Mouse (Mus musculus): Measurements from ENCODE around the gene Asb13. TPM values are rescaled to one million over a fixed set of nuclear protein-coding genes. Genes with fewer than 3 reads are reported as not detected.
A peak's percentile ranks its signal among the peaks of the same experiment; 100 is the strongest.

Gene Asb13
- polyA plus RNA-seq, 1 experiment from 2014 or later, result 12.9 TPM

DNA sequence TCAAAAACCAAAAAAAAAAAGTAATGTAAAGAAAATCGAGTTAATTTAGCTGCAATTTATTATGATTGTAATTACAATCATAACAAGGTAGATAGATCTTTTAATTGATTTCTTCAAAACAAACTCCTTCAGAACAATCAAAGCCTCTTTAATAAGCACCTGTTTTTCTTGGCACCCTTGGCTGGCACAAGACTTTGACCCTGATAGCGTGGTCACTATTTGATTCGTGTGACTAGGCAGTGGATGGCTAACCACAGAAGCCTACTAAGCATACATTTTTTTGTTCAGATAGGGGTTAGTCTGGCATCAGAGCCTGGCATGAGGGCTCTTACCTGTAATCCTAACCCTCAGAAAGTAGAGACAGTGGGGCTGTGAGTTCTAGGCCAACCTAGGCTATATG is 1.2 kb downstream of the Asb13 start:
- ATAC-seq (ENCODE audit: insufficient number of reproducible peaks, insufficient read depth, low FRiP score, low TSS enrichment, low read depth), result no peak
- no peaks in the 10 kb centered on the region for H3K9me3 ChIP-seq
- no peaks in the 10 kb centered on the region for H3K27me3 ChIP-seq
- H3K4me3 ChIP-seq (replicated peaks), result no peak overlapping the region
- H3K4me2 ChIP-seq, result no peak overlapping the region
- H3K36me3 ChIP-seq, result no peaks in the 10 kb centered on the region
- H3K27ac ChIP-seq, result no peak overlapping the region
- H3K4me1 ChIP-seq (replicated peaks), result 0 out of 2 replicates have a peak, but pooled peaks cover 3% of the 10 kb centered on the region
- WGBS, result 90% methylated on average over 3 of the region's 3 CpGs
- no peak overlapping the region for H3K9ac ChIP-seq (replicated peaks)

DNA sequence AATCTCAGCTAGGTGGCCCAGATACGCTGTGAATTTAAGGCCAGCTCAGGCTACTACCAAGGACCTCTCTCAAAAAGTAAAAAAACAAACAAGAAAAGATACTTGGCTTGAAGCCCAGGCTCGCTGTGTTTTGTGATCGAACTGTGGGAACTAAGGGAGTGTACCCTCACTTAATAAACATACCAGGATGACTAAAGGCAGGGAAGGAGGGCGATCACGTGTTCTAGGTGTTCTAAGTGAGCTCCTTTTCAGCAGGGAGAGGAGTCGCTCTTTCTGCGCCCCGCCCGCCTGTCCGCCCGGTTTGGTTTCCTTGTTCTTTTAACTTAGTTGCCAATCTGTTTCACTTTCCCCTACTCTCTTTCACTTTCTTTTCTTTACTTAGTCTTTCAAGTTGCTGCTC is 3.0 kb downstream of the Asb13 start:
- 63% methylated on average over 11 of the region's 11 CpGs for WGBS
- no peak overlapping the region for H3K4me2 ChIP-seq
- H3K27me3 ChIP-seq, result no peaks in the 10 kb centered on the region
- 0 out of 2 replicates have a peak, but pooled peaks cover 3% of the 10 kb centered on the region for H3K4me1 ChIP-seq (replicated peaks)
- H3K4me3 ChIP-seq (replicated peaks), result no peak overlapping the region
- H3K36me3 ChIP-seq, result no peaks in the 10 kb centered on the region
- no peaks in the 10 kb centered on the region for H3K9me3 ChIP-seq
- H3K27ac ChIP-seq, result no peak overlapping the region
- no peak for ATAC-seq (ENCODE audit: insufficient number of reproducible peaks, insufficient read depth, low FRiP score, low TSS enrichment, low read depth)
- H3K9ac ChIP-seq (replicated peaks), result no peak overlapping the region

DNA sequence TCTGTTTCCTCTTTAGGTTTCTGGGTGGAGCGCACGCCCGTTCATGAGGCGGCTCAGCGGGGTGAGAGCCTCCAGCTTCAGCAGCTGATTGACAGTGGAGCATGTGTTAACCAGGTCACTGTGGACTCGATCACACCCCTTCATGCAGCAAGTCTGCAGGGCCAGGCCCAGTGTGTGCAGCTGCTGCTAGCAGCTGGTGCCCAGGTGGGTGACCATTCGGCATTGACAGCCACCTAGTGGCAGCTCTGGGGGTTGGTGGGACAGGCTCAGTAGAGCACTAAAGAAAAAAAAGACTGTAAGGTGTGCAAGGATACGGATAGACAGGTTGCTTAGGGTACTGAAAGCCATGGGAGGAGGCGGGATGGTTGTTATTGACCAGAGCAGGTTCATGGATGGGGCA is 8.2 kb downstream of the Asb13 start:
- H3K4me2 ChIP-seq, result no peak overlapping the region
- peaks cover 18% of the 10 kb centered on the region for H3K36me3 ChIP-seq
- H3K27ac ChIP-seq, result no peak overlapping the region
- ATAC-seq (ENCODE audit: insufficient number of reproducible peaks, insufficient read depth, low FRiP score, low TSS enrichment, low read depth), result no peak; the same call in 1 of the 2 replicates
- no peaks in the 10 kb centered on the region for H3K4me1 ChIP-seq (replicated peaks)
- no peak overlapping the region for H3K9ac ChIP-seq (replicated peaks)
- H3K27me3 ChIP-seq, result no peaks in the 10 kb centered on the region
- WGBS, result 67% methylated on average over 9 of the region's 9 CpGs
- no peaks in the 10 kb centered on the region for H3K9me3 ChIP-seq
- H3K4me3 ChIP-seq (replicated peaks), result no peak overlapping the region

DNA sequence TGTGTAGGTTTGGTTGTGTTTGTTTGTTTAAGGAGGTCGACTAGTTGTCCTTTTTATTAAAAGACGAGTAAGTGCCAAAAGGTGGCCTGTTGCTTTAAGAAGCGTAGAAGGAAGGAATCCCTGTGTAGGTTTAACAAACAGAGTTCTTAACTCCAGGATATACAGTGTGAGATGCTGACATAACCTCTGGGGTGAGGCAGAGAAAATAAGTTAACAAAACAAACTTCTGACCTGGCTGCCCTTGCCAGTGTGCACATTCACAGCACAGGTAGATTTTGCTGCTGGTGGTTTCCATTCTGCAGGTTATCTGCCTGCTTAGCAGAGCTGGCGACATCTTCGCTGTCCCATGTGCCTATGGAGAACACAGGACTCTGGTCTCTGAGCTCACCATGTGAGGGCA is 8.7 kb downstream of the Asb13 start:
- no peak for ATAC-seq (ENCODE audit: insufficient number of reproducible peaks, insufficient read depth, low FRiP score, low TSS enrichment, low read depth)
- 87% methylated on average over 5 of the region's 5 CpGs for WGBS
- H3K4me2 ChIP-seq, result no peak overlapping the region
- H3K9me3 ChIP-seq, result no peaks in the 10 kb centered on the region
- no peak overlapping the region for H3K9ac ChIP-seq (replicated peaks)
- no peak overlapping the region for H3K27ac ChIP-seq
- H3K27me3 ChIP-seq, result no peaks in the 10 kb centered on the region
- H3K36me3 ChIP-seq, result peaks cover 18% of the 10 kb centered on the region
- H3K4me1 ChIP-seq (replicated peaks), result no peaks in the 10 kb centered on the region
- H3K4me3 ChIP-seq (replicated peaks), result no peak overlapping the region

DNA sequence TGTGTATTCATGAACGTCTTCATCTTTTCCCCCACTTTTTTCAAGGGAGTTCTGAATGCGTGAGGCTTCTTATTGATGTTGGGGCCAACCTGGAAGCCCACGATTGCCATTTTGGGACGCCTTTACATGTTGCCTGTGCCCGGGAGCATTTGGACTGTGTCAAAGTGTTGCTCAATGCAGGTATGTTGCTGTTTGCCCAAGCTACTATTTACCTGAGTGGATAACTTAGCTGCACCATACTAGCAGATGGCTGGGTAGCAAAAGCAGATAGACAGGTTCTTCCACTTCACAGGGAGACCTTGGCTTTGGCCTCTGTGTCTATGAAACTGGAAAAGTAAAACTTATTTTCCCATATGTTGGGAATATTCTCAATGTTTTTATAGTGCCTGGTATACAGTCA is 11.0 kb downstream of the Asb13 start:
- ATAC-seq (ENCODE audit: insufficient number of reproducible peaks, insufficient read depth, low FRiP score, low TSS enrichment, low read depth), result no peak
- Histone ChIP-seq H3K9me3 (no peaks in the 10 kb centered on the region), H3K4me2 (no peak overlapping the region), H3K27me3 (no peaks in the 10 kb centered on the region), H3K36me3 (peaks cover 26% of the 10 kb centered on the region), H3K4me1 (replicated peaks) (no peaks in the 10 kb centered on the region), H3K9ac (replicated peaks) (no peak overlapping the region), H3K27ac (no peak overlapping the region), H3K4me3 (replicated peaks) (no peak overlapping the region)
- WGBS, result 94% methylated on average over 5 of the region's 5 CpGs

DNA sequence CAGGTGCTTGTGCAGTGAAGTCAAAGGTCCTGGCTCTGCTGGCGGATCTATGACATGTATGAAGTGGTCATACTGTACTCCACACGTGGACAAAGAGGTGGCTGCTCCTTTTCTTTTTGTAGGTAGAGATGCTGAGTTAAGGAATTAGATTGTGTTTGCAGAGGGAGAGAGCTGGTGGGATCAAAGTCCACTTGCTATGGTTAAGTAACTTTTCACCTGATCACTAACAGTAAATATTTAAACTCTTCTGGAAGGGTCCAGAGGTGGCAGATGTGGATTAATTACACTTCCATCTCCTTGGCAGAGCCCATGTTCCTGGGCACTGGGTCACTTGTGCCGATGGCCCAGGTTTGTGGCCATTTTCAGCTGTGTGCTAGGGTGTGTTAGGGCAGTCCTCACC is 12.1 kb downstream of the Asb13 start:
- WGBS, result 90% methylated on average over 3 of the region's 3 CpGs
- no peak for ATAC-seq (ENCODE audit: insufficient number of reproducible peaks, insufficient read depth, low FRiP score, low TSS enrichment, low read depth)

DNA sequence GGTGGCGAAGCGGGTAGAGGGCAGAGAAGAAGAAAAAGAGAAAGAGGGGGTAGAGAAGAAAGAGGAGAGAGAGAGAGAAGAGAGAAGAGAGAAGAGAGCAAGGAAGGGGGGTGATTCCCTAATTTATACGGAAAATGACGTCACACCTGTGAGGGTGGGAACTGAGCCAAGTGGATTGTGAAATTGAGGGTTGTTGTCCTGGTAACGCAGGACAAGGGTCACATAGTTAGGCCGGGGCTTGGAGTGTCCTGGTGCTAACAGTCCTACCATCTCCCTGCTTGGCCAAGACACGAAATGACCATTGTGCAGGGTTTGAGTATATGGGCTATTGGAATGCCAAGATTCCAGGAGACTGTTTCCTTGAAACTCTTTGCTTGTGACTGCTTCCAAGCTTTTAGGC is 12.7 kb downstream of the Asb13 start:
- no peak for ATAC-seq (ENCODE audit: insufficient number of reproducible peaks, insufficient read depth, low FRiP score, low TSS enrichment, low read depth)
- H3K4me3 ChIP-seq (replicated peaks), result no peak overlapping the region
- WGBS, result 96% methylated on average over 7 of the region's 7 CpGs
- H3K9me3 ChIP-seq, result no peaks in the 10 kb centered on the region
- H3K27me3 ChIP-seq, result no peaks in the 10 kb centered on the region
- H3K27ac ChIP-seq, result no peak overlapping the region
- peaks cover 38% of the 10 kb centered on the region for H3K36me3 ChIP-seq
- no peaks in the 10 kb centered on the region for H3K4me1 ChIP-seq (replicated peaks)
- no peak overlapping the region for H3K9ac ChIP-seq (replicated peaks)
- H3K4me2 ChIP-seq, result no peak overlapping the region

More for the DNA sequence above, 12.1 kb downstream of the Asb13 start:
- Histone ChIP-seq H3K9ac (replicated peaks) (no peak overlapping the region), H3K9me3 (no peaks in the 10 kb centered on the region), H3K27ac (no peak overlapping the region), H3K27me3 (no peaks in the 10 kb centered on the region), H3K4me1 (replicated peaks) (no peaks in the 10 kb centered on the region), H3K4me3 (replicated peaks) (no peak overlapping the region), H3K4me2 (no peak overlapping the region), H3K36me3 (peaks cover 36% of the 10 kb centered on the region)

DNA sequence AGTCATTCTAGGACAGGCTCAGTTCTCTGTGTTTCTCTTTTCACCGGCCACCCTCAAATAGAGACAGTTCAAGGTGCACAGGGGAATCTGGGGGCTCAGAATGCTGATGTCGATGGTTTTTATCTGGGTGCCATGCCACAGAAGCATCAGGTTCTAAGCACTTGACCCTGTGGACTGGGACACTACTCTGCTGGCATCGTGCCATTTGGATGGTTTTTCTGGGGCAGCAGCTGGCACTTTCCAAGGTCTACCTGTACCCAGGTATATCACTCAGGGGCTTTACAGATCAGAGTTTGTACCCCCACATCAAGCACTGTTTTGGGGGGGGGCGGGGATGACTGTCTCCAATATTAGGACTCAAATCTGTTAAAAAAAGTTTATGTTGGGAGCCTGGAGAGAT is 16.7 kb downstream of the Asb13 start:
- no peaks in the 10 kb centered on the region for H3K9me3 ChIP-seq
- H3K36me3 ChIP-seq, result peaks cover 48% of the 10 kb centered on the region
- H3K4me2 ChIP-seq, result no peak overlapping the region
- H3K27ac ChIP-seq, result no peak overlapping the region
- ATAC-seq (ENCODE audit: insufficient number of reproducible peaks, insufficient read depth, low FRiP score, low TSS enrichment, low read depth), result no peak
- 83% methylated on average over 4 of the region's 4 CpGs for WGBS
- H3K9ac ChIP-seq (replicated peaks), result no peak overlapping the region
- no peak overlapping the region for H3K4me3 ChIP-seq (replicated peaks)
- H3K27me3 ChIP-seq, result no peaks in the 10 kb centered on the region
- no peaks in the 10 kb centered on the region for H3K4me1 ChIP-seq (replicated peaks)

DNA sequence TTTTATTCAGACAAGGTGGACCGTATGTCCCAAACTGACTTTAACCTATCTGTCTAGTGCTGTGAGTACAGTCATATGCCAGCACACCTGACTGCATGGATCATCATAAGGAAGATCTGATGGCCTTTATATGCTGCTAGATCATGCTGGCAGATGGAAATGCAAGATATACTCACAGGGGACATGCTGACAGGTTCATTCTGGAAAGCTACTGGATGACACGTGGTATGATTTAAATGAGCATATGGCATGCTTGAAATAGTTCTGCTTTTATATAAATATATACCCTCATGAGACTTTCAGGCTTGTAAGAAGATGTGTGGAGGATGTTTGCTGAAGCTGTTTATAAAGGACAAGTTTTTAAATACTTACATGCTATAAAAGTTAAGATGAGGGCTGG is 20.6 kb downstream of the Asb13 start:
- 85% methylated on average over 2 of the region's 2 CpGs for WGBS
- no peak overlapping the region for H3K4me3 ChIP-seq (replicated peaks)
- no peak overlapping the region for H3K4me2 ChIP-seq
- no peak overlapping the region for H3K27ac ChIP-seq
- H3K27me3 ChIP-seq, result no peaks in the 10 kb centered on the region
- no peaks in the 10 kb centered on the region for H3K9me3 ChIP-seq
- H3K4me1 ChIP-seq (replicated peaks), result no peaks in the 10 kb centered on the region
- no peak overlapping the region for H3K9ac ChIP-seq (replicated peaks)
- ATAC-seq (ENCODE audit: insufficient number of reproducible peaks, insufficient read depth, low FRiP score, low TSS enrichment, low read depth), result no peak
- peaks cover 32% of the 10 kb centered on the region for H3K36me3 ChIP-seq

DNA sequence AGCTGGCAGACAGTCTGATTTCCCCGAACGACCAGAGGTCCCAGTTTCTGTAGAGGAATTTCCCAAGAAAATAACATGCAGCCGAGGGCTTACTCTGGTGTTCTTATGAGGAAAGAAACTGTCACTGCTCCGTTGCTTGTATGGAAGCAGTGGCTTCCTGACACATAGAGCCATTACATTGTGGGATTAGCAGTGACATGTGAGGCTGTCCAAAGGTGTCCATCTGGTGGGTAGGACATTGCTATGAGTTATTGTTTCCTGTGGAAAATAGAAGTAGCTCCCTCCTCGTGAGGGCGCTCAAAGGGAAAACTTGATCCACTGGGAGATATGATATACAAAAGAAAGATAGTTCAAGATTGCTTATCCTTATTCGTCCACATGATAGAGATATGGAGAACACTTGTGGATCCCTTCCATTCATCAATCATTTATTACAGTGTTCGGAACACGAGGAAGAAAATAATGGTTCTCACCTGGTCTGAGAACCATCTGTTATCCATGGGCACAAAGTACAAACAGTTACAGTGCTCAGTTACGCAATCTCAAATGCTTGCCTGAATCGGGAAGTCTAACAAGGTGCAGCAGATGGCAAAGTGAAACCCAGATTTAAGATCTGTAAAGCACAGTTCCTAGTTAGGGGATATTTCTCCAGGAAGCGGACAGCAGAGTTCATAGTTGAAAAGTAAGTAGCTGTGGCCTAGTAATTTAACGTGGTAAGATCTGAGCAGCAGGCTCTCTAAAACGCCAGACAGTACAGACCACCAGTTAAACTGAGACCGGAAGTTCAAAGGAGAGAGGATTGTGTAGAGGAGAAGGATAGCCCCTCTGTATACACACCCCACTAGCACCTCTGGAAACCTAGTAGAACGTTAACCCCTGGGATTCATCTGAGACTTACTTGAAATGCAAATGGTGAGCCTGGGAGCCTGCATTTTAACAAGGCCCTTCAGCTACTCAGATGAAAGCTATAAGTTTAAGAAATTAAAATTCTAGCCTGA is 25.6 kb downstream of the Asb13 start:
- H3K27ac ChIP-seq, result no peak overlapping the region
- no peak overlapping the region for H3K9ac ChIP-seq (replicated peaks)
- no peak overlapping the region for H3K4me2 ChIP-seq
- H3K27me3 ChIP-seq, result no peaks in the 10 kb centered on the region
- no peak overlapping the region for H3K4me3 ChIP-seq (replicated peaks)
- no peaks in the 10 kb centered on the region for H3K9me3 ChIP-seq
- no peak for ATAC-seq (ENCODE audit: insufficient number of reproducible peaks, insufficient read depth, low FRiP score, low TSS enrichment, low read depth)
- no peaks in the 10 kb centered on the region for H3K4me1 ChIP-seq (replicated peaks)
- no peaks in the 10 kb centered on the region for H3K36me3 ChIP-seq
- WGBS, result 57% methylated on average over 16 of the region's 16 CpGs

DNA sequence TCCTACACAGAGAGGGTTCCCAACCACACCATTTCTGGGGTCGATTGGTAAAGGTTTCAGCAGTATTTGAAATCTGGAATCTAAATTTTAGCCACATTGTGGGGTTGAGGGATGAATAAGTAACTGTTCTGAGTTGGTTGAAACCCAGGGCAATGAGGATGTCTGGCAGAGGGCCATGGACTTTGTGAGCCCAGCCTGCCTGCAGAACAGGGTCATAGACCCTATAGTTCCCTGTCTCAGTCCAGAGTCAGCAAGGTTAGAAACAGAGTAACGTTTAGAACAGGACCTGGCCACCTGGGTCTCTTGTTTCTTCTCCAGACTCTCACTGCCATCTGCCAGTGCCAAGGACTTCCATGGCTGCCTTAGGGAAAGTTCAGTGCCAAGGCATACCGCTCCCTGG is 30.4 kb downstream of the Asb13 start:
- no peaks in the 10 kb centered on the region for H3K9me3 ChIP-seq
- no peaks in the 10 kb centered on the region for H3K36me3 ChIP-seq
- peaks cover 9% of the 10 kb centered on the region; the same call in 1 of the 2 replicates for H3K4me1 ChIP-seq (replicated peaks)
- no peak overlapping the region for H3K4me3 ChIP-seq (replicated peaks)
- no peak overlapping the region for H3K27ac ChIP-seq
- H3K4me2 ChIP-seq, result no peak overlapping the region
- no peaks in the 10 kb centered on the region for H3K27me3 ChIP-seq
- WGBS, result 76% methylated on average over 3 of the region's 3 CpGs
- ATAC-seq (ENCODE audit: insufficient number of reproducible peaks, insufficient read depth, low FRiP score, low TSS enrichment, low read depth), result no peak
- no peak overlapping the region for H3K9ac ChIP-seq (replicated peaks)

DNA sequence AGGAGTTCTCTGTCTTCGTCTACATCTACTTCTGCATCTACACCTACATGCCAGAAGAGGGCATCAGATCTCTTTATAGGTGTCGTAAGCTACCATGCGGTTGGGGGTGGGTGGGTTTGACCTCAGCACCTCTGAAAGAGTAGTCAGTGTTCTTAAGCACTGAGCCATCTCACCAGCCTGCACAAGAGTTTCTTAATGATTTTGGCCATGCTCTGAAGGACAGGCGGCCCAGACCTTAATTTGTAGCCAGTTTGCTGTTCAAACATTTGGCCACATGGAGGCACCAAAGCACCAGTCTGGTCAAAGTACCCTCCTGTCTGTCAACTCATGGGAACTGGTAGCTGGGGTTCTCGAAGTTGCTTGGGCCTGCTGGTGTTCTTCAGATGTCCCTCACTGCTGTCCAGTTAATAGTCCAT is 31.5 kb downstream of the Asb13 start:
- Histone ChIP-seq H3K9me3 (no peaks in the 10 kb centered on the region), H3K4me2 (no peak overlapping the region), H3K27ac (no peak overlapping the region), H3K4me3 (replicated peaks) (no peak overlapping the region), H3K36me3 (no peaks in the 10 kb centered on the region), H3K9ac (replicated peaks) (no peak overlapping the region), H3K4me1 (replicated peaks) (peaks cover 19% of the 10 kb centered on the region), H3K27me3 (no peaks in the 10 kb centered on the region)
- ATAC-seq (ENCODE audit: insufficient number of reproducible peaks, insufficient read depth, low FRiP score, low TSS enrichment, low read depth), result peak; percentile 56
- WGBS, result 17% methylated on average over 5 of the region's 5 CpGs

Data from limb, embryonic 12.5 days (tissue).